Mouse (Mus musculus): ENCODE measurements around the gene Gm49387.

GRCm38 (mm10) chr14:31560886-31561285 is 79.8 kb downstream of the Gm49387 start:
- TF ChIP-seq CTCF (IDR thresholded peaks at IDR 0.05; ENCODE audit: extremely low read depth, insufficient read depth, insufficient read length, insufficient replicate concordance) (no peak), POLR2A (IDR thresholded peaks at IDR 0.05; ENCODE audit: low read depth, low read length) (no peak)
